Mouse (Mus musculus): ENCODE results near the gene Agtrap. TPM values are rescaled to one million over a fixed set of nuclear protein-coding genes. Genes with fewer than 3 reads are reported as not detected.
A peak's percentile ranks its signal among the peaks of the same experiment; 100 is the strongest.

Agtrap gene
- total RNA-seq, 2 experiments from 2014 or later, result 3.6 to 4.3 TPM

GRCm38 (mm10) chr4:148082257-148083044 is 5.4 kb downstream of the Agtrap start:
- DNase-seq (ENCODE audit: extremely low spot score in 1 of 2, low spot score in 2 of 2), result peak in 1 of 2 experiments; percentile 74
- intact Hi-C loops (cut with DNase I), result no loop called here

- DNase-seq (ENCODE audit: extremely low spot score in 1 of 2, low spot score in 2 of 2), result no peak
- intact Hi-C loops (cut with DNase I), result no loop called here
Observed at GRCm38 (mm10) chr4:148081201-148081600, 6.6 kb downstream of the Agtrap start.

- DNase-seq (ENCODE audit: extremely low spot score in 1 of 2, low spot score in 2 of 2), result no peak
- intact Hi-C loops (cut with DNase I), result no loop called here
Observed at GRCm38 (mm10) chr4:148080597-148080973, 7.2 kb downstream of the Agtrap start.

GRCm38 (mm10) chr4:148079944-148080596 is 7.8 kb downstream of the Agtrap start:
- intact Hi-C loops (cut with DNase I), result no loop called here

GRCm38 (mm10) chr4:148079212-148079611 is 8.6 kb downstream of the Agtrap start:
- intact Hi-C loops (cut with DNase I), result no loop called here

More at GRCm38 (mm10) chr4:148079944-148080596, 7.8 kb downstream of the Agtrap start:
- DNase-seq (ENCODE audit: extremely low spot score in 1 of 2, low spot score in 2 of 2), result no peak

GRCm38 (mm10) chr4:148075881-148076280 is 11.9 kb downstream of the Agtrap start:
- no peak for DNase-seq (ENCODE audit: extremely low spot score in 1 of 2, low spot score in 2 of 2)
- intact Hi-C loops (cut with DNase I), result no loop called here

More at GRCm38 (mm10) chr4:148079212-148079611, 8.6 kb downstream of the Agtrap start:
- no peak for DNase-seq (ENCODE audit: extremely low spot score in 1 of 2, low spot score in 2 of 2)

- intact Hi-C loops (cut with DNase I), result no loop called here
- DNase-seq (ENCODE audit: extremely low spot score in 1 of 2, low spot score in 2 of 2), result peak; percentile 59 to 82
Observed at GRCm38 (mm10) chr4:148075259-148075658, 12.6 kb downstream of the Agtrap start.

GRCm38 (mm10) chr4:148074521-148075189 is 13.2 kb downstream of the Agtrap start:
- no peak for DNase-seq (ENCODE audit: extremely low spot score in 1 of 2, low spot score in 2 of 2)
- intact Hi-C loops (cut with DNase I), result no loop called here

- DNase-seq (ENCODE audit: extremely low spot score in 1 of 2, low spot score in 2 of 2), result no peak
- intact Hi-C loops (cut with DNase I), result no loop called here
Observed at GRCm38 (mm10) chr4:148071508-148071907, 16.3 kb downstream of the Agtrap start.

GRCm38 (mm10) chr4:148069602-148070218 is 18.1 kb downstream of the Agtrap start:
- intact Hi-C loops (cut with DNase I), result no loop called here
- DNase-seq (ENCODE audit: extremely low spot score in 1 of 2, low spot score in 2 of 2), result no peak

- no peak for DNase-seq (ENCODE audit: extremely low spot score in 1 of 2, low spot score in 2 of 2)
- intact Hi-C loops (cut with DNase I), result no loop called here
Observed at GRCm38 (mm10) chr4:148067346-148067745, 20.5 kb downstream of the Agtrap start.

GRCm38 (mm10) chr4:148066401-148066744 is 21.5 kb downstream of the Agtrap start:
- no peak for DNase-seq (ENCODE audit: extremely low spot score in 1 of 2, low spot score in 2 of 2)
- intact Hi-C loops (cut with DNase I), result no loop called here

- intact Hi-C loops (cut with DNase I), result no loop called here
- no peak for DNase-seq (ENCODE audit: extremely low spot score in 1 of 2, low spot score in 2 of 2)
Observed at GRCm38 (mm10) chr4:148065702-148066400, 22.0 kb downstream of the Agtrap start.

- no peak for DNase-seq (ENCODE audit: extremely low spot score in 1 of 2, low spot score in 2 of 2)
- intact Hi-C loops (cut with DNase I), result no loop called here
Observed at GRCm38 (mm10) chr4:148061086-148061480, 26.7 kb downstream of the Agtrap start.

- DNase-seq (ENCODE audit: extremely low spot score in 1 of 2, low spot score in 2 of 2), result peak in 1 of 2 experiments; percentile 55
- intact Hi-C loops (cut with DNase I), result no loop called here
Observed at GRCm38 (mm10) chr4:148060120-148061085, 27.4 kb downstream of the Agtrap start.

- intact Hi-C loops (cut with DNase I), result no loop called here
Observed at GRCm38 (mm10) chr4:148058993-148059392, 28.8 kb downstream of the Agtrap start.

GRCm38 (mm10) chr4:148058218-148058819 is 29.5 kb downstream of the Agtrap start:
- intact Hi-C loops (cut with DNase I), result no loop called here
- no peak for DNase-seq (ENCODE audit: extremely low spot score in 1 of 2, low spot score in 2 of 2)

More at GRCm38 (mm10) chr4:148058993-148059392, 28.8 kb downstream of the Agtrap start:
- DNase-seq (ENCODE audit: extremely low spot score in 1 of 2, low spot score in 2 of 2), result peak in 1 of 2 experiments; percentile 41

Measured in left cerebral cortex, postnatal 10 days (tissue).